ENCODE assay signal across 9 mouse cellular contexts in the genomic region with DNA sequence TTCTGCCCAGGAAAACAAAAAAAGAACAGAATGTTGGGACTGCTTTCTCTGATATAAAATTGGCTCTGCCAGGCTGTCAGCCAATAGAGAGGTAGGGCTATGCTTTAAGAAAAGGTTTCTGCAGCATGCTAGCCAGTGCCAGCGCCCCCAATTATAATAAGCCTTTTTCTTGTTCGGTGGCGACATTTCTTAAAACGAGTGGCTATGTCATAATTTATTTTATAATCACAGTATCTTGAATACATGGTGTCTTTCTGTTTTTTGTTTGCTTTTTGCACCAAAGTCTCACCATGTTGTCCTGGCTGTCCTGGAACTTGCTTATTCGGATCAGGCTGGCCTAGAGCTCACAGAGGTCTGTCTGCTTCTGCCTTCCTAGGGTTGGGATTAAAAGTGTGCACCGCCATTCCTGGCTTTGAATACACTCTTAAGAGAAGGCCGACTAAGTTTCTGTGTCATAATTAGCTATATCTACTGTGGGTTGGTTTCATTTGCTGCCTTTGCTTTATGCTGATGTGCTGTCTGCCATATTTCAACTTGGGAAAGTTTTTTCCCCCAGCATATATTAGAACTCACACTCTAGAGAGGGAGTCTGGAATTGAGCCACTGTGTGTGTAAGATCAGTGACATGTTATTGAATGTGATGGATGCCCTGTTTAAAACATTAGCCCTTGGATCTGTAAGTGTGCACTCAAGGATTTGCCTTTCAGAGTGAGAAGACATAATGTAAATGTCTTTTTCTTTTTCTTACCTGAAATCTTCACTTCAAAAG. TPM values are rescaled to one million over a fixed set of nuclear protein-coding genes. Genes with fewer than 3 reads are reported as not detected.
DNase-seq lines count a peak whose midpoint lies in the region; ATAC-seq and TF ChIP-seq lines count a peak whose summit lies in the region.
"Had no signal": no experiment of that assay in that cellular context is flagged by ENCODE, and none has a peak within 500 bp of the region (broad histone marks: within the 10 kb centered on the region; RNA-seq: fewer than 3 reads in every experiment).

No protein-coding gene starts in this region.

- H3K4me1 ChIP-seq in lung, postnatal 0 days (ENCODE audit: insufficient read depth, low read depth, low read length) = peaks cover 12% of the 10 kb centered on the region; the same call in 1 of the 2 replicates
- peaks cover 22% of the 10 kb centered on the region for H3K4me1 ChIP-seq in embryonic facial prominence, embryonic 14.5 days (ENCODE audit: control insufficient read depth, insufficient read depth, low read length)
- peaks cover 23% of the 10 kb centered on the region for H3K4me1 ChIP-seq in limb, embryonic 10.5 days
- H3K4me1 ChIP-seq in small intestine, adult 2 months (ENCODE audit: control insufficient read depth, insufficient read depth, insufficient read length, low read length) = peaks cover 19% of the 10 kb centered on the region; the same call in 1 of the 2 replicates

- no peaks in the 10 kb centered on the region for H3K36me3 ChIP-seq in lung, postnatal 0 days (ENCODE audit: insufficient read depth, low read length)
- H3K36me3 ChIP-seq in embryonic facial prominence, embryonic 14.5 days (ENCODE audit: control insufficient read depth, insufficient read depth, low read length) = no peaks in the 10 kb centered on the region
- H3K36me3 ChIP-seq in limb, embryonic 10.5 days = peaks cover 17% of the 10 kb centered on the region
- peaks cover under 1% of the 10 kb centered on the region; the same call in 1 of the 2 replicates for H3K36me3 ChIP-seq in small intestine, adult 2 months (ENCODE audit: control insufficient read depth, insufficient read depth, low read length)

- no peak for ATAC-seq in lung, postnatal 0 days
- no peak for ATAC-seq in embryonic facial prominence, embryonic 14.5 days (ENCODE audit: low read depth)

- H3K27ac ChIP-seq in lung, postnatal 0 days (ENCODE audit: low read length) = no peak overlapping the region
- peak overlapping the region; percentile 91; the same call in 1 of the 2 replicates for H3K27ac ChIP-seq in embryonic facial prominence, embryonic 14.5 days (replicated peaks; ENCODE audit: low read depth, low read length)
- H3K27ac ChIP-seq in limb, embryonic 10.5 days = no peak overlapping the region
- H3K27ac ChIP-seq in small intestine, adult 2 months (ENCODE audit: insufficient read depth, low read depth, low read length) = peak overlapping the region; percentile 67

- TF ChIP-seq POLR2A in small intestine, adult 2 months (IDR thresholded peaks at IDR 0.05; ENCODE audit: low read depth, low read length) = no peak

- H3K4me3 ChIP-seq in lung, postnatal 0 days (ENCODE audit: low read depth, low read length) = peak overlapping the region; percentile 94
- H3K4me3 ChIP-seq in embryonic facial prominence, embryonic 14.5 days (ENCODE audit: low read depth, low read length) = peak overlapping the region; percentile 91
- peak overlapping the region; percentile 96 for H3K4me3 ChIP-seq in limb, embryonic 10.5 days
- peak overlapping the region; percentile 22; the same call in 1 of the 2 replicates for H3K4me3 ChIP-seq in small intestine, adult 2 months (ENCODE audit: low read depth, low read length)

- no peak for DNase-seq in lung, postnatal 0 days (ENCODE audit: low spot score)
- DNase-seq in lung, postnatal 14 days = no peak
- DNase-seq in embryonic facial prominence, embryonic 14.5 days (ENCODE audit: low spot score) = no peak
- DNase-seq in limb, embryonic 10.5 days (ENCODE audit: low spot score) = no peak
- DNase-seq in c-Kit-positive CD71-positive TER-119-positive erythroid progenitor cells, embryonic 14.5 days (ENCODE audit: low spot score) = no peak
- no peak for DNase-seq in ovary, postnatal 36 days (ENCODE audit: low spot score)
- DNase-seq in adrenal gland, postnatal 10 days = no peak

- H3K9ac ChIP-seq in lung, postnatal 0 days (replicated peaks; ENCODE audit: low read depth) = 0 out of 2 replicates have a peak overlapping the region, but pooled peaks have one; percentile 88
- peak overlapping the region; percentile 85 for H3K9ac ChIP-seq in embryonic facial prominence, embryonic 14.5 days (ENCODE audit: low read depth, low read length)

- peak overlapping the region; percentile 75 for H3K4me2 ChIP-seq in lung, postnatal 0 days (replicated peaks; ENCODE audit: low read depth, low read length)
- peak overlapping the region; percentile 81 for H3K4me2 ChIP-seq in embryonic facial prominence, embryonic 14.5 days (ENCODE audit: low read depth, low read length)

- TF ChIP-seq EP300 in lung, postnatal 0 days (IDR thresholded peaks at IDR 0.05) = no peak

- 35% methylated on average over 7 of the region's 7 CpGs for WGBS in lung, postnatal 0 days
- 41% methylated on average over 7 of the region's 7 CpGs for WGBS in embryonic facial prominence, embryonic 14.5 days
- WGBS in limb, embryonic 10.5 days = 58% methylated on average over 7 of the region's 7 CpGs
- 26% methylated on average over 7 of the region's 7 CpGs for WGBS in small intestine, adult 2 months

- H3K27me3 ChIP-seq in lung, postnatal 0 days (replicated peaks; ENCODE audit: insufficient read depth, low read length) = no peaks in the 10 kb centered on the region
- no peaks in the 10 kb centered on the region for H3K27me3 ChIP-seq in embryonic facial prominence, embryonic 14.5 days (replicated peaks; ENCODE audit: control insufficient read depth, insufficient read depth, low read length)
- H3K27me3 ChIP-seq in limb, embryonic 10.5 days (ENCODE audit: low read depth, poor library complexity, severe bottlenecking) = no peaks in the 10 kb centered on the region
- H3K27me3 ChIP-seq in small intestine, adult 2 months (ENCODE audit: control insufficient read depth, insufficient read depth, low read length) = no peaks in the 10 kb centered on the region

- no peak for TF ChIP-seq CTCF in lung, postnatal 0 days (IDR thresholded peaks at IDR 0.05)
- no peak for TF ChIP-seq CTCF in small intestine, adult 2 months (IDR thresholded peaks at IDR 0.05; ENCODE audit: extremely low read depth, insufficient read length, insufficient replicate concordance, low read depth, low read length)

- no peaks in the 10 kb centered on the region for H3K9me3 ChIP-seq in lung, postnatal 0 days (ENCODE audit: low read length)
- H3K9me3 ChIP-seq in embryonic facial prominence, embryonic 14.5 days (ENCODE audit: control insufficient read depth, low read length) = no peaks in the 10 kb centered on the region
- H3K9me3 ChIP-seq in limb, embryonic 10.5 days (replicated peaks) = no peaks in the 10 kb centered on the region

RNA-seq across cellular contexts. Expression of gene Rnf115, which starts 1.4 kb away (rescaled TPM):
- 42.8 and 43.3 TPM in 2 replicates for polyA plus RNA-seq in lung, postnatal 0 days (2015; fragmentation: Nextera tagmentation; extraction: Ambion mirVana)
- polyA plus RNA-seq in embryonic facial prominence, embryonic 14.5 days (2014; fragmentation: Nextera tagmentation; extraction: Ambion mirVana) = 45.6 and 48.5 TPM in 2 replicates
- 64.3 and 69.8 TPM in 2 replicates for polyA plus RNA-seq in limb, embryonic 10.5 days (2016; fragmentation: Nextera tagmentation; extraction: Ambion mirVana)
- 7.5 and 17.7 TPM in 2 replicates for polyA plus RNA-seq in small intestine, adult 2 months (2012; rRNA removed)
- 10 to 100 TPM; 34.1 to 35.7 TPM for total RNA-seq in adrenal gland, postnatal 10 days (2021)

RNA-seq across cellular contexts. Expression of gene Polr3c, which starts 1.4 kb away (rescaled TPM):
- 17.9 and 19.2 TPM in 2 replicates for polyA plus RNA-seq in lung, postnatal 0 days (2015; fragmentation: Nextera tagmentation; extraction: Ambion mirVana)
- 21.0 and 25.0 TPM in 2 replicates for polyA plus RNA-seq in embryonic facial prominence, embryonic 14.5 days (2014; fragmentation: Nextera tagmentation; extraction: Ambion mirVana)
- 50.2 and 51.4 TPM in 2 replicates for polyA plus RNA-seq in limb, embryonic 10.5 days (2016; fragmentation: Nextera tagmentation; extraction: Ambion mirVana)
- polyA plus RNA-seq in small intestine, adult 2 months (2012; rRNA removed) = 20.0 and 47.6 TPM in 2 replicates
- total RNA-seq in adrenal gland, postnatal 10 days (2021) = 10 to 100 TPM; 28.0 to 32.7 TPM

RNA-seq across cellular contexts. Expression of gene Nudt17, which starts 20.5 kb away (rescaled TPM):
- 5.3 and 5.8 TPM in 2 replicates for polyA plus RNA-seq in lung, postnatal 0 days (2015; fragmentation: Nextera tagmentation; extraction: Ambion mirVana)
- 9.5 and 11.8 TPM in 2 replicates for polyA plus RNA-seq in embryonic facial prominence, embryonic 14.5 days (2014; fragmentation: Nextera tagmentation; extraction: Ambion mirVana)
- polyA plus RNA-seq in limb, embryonic 10.5 days (2016; fragmentation: Nextera tagmentation; extraction: Ambion mirVana) = 9.1 and 9.6 TPM in 2 replicates
- polyA plus RNA-seq in small intestine, adult 2 months (2012; rRNA removed) = 0.70 and 1.2 TPM in 2 replicates
- total RNA-seq in adrenal gland, postnatal 10 days (2021) = 1 to 10 TPM; 3.1 to 5.3 TPM
- total RNA-seq: common myeloid progenitor, adult 5-6 weeks had no signal

RNA-seq across cellular contexts. Expression of gene Pias3, which starts 32.6 kb away (rescaled TPM):
- 26.9 and 31.1 TPM in 2 replicates for polyA plus RNA-seq in lung, postnatal 0 days (2015; fragmentation: Nextera tagmentation; extraction: Ambion mirVana)
- 45.1 and 48.9 TPM in 2 replicates for polyA plus RNA-seq in embryonic facial prominence, embryonic 14.5 days (2014; fragmentation: Nextera tagmentation; extraction: Ambion mirVana)
- polyA plus RNA-seq in limb, embryonic 10.5 days (2016; fragmentation: Nextera tagmentation; extraction: Ambion mirVana) = 36.4 and 58.3 TPM in 2 replicates
- polyA plus RNA-seq in small intestine, adult 2 months (2012; rRNA removed) = 10.1 and 17.9 TPM in 2 replicates
- 10 to 100 TPM; 22.0 to 32.0 TPM for total RNA-seq in adrenal gland, postnatal 10 days (2021)

RNA-seq across cellular contexts. Expression of gene Ankrd35, which starts 58.9 kb away (rescaled TPM):
- polyA plus RNA-seq in lung, postnatal 0 days (2015; fragmentation: Nextera tagmentation; extraction: Ambion mirVana) = 0.42 and 0.44 TPM in 2 replicates
- 2.9 and 3.6 TPM in 2 replicates for polyA plus RNA-seq in embryonic facial prominence, embryonic 14.5 days (2014; fragmentation: Nextera tagmentation; extraction: Ambion mirVana)
- polyA plus RNA-seq in limb, embryonic 10.5 days (2016; fragmentation: Nextera tagmentation; extraction: Ambion mirVana) = 0.09 and 0.10 TPM in 2 replicates
- 0.74 and 1.8 TPM in 2 replicates for polyA plus RNA-seq in small intestine, adult 2 months (2012; rRNA removed)
- 1 to 10 TPM; 1.5 to 1.9 TPM for total RNA-seq in adrenal gland, postnatal 10 days (2021)
- total RNA-seq: common myeloid progenitor, adult 5-6 weeks had no signal

Comparison
In these comparisons a context has a peak if more than half of its experiments do, and no peak if none do; other contexts are left out.
1. H3K27ac ChIP-seq: peak in embryonic facial prominence, embryonic 14.5 days (single experiment) and small intestine, adult 2 months (single experiment); none in lung, postnatal 0 days (single experiment) and limb, embryonic 10.5 days (single experiment).
2. H3K4me3 ChIP-seq: peak in every context shown above with its lines; median percentile 96 in limb, embryonic 10.5 days; 94 in lung, postnatal 0 days; 91 in embryonic facial prominence, embryonic 14.5 days; 22 in small intestine, adult 2 months.